Mouse (Mus musculus) cerebellum, postnatal 14 days (tissue): ENCODE results near the gene Prkca.

ENCODE experiments used
- DNase-seq, 2 experiments: peaks; one replicate each; pipeline ENCODE4 v3.0.0; 2021; ENCODE audit warnings: mixed read lengths in 2 of 2

Prkca gene

DNA sequence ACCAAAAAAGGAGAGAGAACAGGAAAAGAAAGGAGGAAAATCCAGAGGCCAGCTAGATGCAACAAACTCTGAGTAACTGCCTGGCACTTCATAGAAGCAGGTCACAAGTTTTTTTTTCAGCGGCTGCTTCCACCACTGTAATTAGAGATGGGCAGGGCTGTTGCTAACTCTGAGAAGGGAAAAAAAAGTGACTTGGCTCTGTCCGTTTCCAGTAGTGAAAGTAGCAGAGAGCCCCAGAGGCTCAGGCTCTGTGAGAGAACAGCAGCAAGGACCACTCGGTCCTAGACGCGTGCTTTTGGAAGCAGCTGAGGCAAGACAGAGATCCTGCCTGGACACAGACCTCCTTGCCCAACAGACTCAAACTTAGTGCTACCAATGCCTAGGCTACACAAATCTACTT lies 7.3 kb downstream of the Prkca start:
- DNase-seq = no peak

DNA sequence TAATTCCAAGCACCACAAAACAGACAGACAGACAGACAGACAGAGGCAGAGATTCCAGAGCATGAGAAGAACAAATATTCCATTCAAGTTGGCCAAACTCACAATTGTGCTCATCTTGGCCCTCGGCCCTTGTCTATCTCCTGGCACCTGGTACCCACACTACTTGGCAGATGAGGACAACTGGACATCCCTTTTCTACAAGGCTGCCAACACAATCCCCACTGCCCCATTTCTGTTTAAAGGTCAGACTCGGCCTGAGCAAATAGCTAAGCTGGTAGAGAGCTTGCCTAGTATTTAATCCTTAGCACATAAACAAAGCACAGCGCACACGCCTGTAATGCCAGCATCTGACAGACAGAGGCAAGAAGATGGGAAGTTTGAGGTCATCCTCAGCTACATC lies 8.2 kb downstream of the Prkca start:
- DNase-seq = no peak

DNA sequence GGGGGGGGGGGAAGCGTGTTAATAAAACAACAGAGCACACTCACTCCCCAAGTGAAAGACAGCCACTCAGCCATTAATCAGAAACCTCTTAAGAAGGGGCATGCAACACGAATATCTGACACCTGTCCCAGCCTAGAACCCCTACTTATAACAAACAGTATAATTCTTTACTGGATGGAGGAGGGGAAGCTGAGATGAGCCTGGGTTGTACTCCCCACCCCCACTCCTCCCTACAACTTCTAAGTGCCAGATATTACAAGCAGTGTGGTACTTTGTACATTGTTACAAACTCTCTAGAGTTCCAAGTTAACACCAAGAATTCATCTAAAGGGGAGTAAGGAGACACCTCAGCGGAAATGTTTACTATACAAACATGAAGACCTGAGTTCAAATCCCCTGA lies 9.1 kb downstream of the Prkca start:
- DNase-seq = no peak

DNA sequence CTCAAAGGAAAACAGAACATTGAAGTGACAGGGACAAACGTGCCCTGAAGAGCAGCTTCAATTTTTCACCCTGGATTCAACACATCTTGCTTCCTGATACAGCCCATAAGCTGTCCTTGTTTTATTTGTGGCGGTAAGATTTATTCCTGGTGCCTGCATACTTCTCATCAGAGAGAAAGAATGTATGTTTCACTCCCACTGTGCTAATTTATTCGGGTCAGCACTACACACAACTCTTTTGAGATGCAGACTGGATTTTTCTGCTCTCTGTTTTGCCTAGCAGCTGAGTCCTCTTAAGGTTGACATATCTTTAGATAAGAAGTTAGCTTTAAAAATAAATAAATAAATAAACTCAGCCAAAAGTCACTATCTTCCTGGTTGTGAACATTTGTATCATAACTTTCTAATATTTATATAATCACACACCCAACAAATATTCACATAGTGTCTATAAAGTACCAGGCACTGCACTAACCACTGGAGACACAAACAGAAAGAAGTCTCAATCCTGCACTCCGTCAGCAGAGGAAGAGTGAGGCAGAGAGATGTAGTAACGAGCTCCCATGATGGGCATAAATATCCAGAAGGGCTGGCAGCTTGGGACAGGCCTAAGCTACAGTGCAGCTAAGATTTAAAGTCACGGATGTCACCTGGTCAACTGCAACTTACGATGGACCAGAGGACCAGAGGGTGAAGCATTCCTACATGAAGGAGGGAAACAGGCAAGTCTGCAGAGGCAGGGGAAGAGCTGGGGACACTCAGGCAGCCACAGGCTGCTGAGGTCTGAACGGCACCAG lies 9.9 kb downstream of the Prkca start:
- DNase-seq = no peak

DNA sequence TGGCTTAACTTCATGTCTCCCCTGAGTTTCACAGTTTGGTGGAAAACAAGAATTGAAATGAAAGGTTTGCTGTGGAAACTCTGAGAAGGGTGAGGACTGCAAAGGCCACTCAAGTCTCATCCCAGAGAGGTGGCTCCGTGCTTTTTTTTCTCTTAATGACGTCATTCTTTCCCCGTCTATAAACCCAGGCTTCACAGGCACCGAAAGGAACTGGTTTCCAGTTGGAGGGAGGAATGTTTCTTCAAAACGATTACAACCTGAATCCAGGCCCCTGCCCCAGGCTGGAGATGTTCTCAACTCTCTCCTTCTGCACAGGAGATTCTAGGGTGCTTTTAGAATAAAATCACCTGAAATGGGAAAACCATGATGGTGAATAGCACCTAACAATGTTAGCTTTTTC lies 10.7 kb downstream of the Prkca start:
- no peak for DNase-seq

DNA sequence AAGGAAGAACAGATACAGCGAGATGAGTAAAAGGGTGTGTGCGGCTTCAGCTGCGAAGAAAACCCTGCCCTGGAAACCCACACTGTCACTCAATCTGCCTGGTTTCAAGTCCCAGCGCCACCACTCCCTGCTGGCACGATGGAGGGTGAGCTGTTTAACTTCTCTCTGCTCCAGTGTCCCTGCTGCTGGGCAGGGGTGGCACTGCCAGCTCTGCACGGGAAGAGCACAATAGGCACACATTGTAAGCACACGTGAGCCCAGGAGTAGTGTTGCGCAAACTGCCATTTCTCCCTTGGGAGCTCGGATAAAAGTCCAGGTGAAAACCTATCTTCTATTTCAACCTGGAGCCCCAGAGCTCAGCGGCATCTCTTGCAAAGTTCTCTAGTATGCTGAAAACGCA lies 12.9 kb downstream of the Prkca start:
- no peak for DNase-seq

DNA sequence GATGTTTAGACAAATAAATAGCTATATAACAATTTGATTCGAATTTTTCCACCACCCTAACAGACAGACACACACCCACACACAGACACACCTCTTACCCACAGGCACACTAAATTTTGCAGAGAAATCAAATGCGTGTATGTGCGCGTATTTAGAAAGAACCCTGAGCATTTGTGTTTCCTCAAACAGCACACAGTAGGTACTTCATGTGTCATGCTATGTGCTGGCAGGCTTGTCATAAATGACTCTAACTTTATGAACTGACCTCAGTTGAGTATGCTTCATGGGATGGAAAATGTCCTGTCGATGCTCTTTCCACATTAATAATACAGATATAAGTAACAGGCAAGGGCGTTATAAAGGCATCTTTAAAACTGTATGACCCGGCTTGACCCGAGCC lies 17.8 kb downstream of the Prkca start:
- DNase-seq = no peak

DNA sequence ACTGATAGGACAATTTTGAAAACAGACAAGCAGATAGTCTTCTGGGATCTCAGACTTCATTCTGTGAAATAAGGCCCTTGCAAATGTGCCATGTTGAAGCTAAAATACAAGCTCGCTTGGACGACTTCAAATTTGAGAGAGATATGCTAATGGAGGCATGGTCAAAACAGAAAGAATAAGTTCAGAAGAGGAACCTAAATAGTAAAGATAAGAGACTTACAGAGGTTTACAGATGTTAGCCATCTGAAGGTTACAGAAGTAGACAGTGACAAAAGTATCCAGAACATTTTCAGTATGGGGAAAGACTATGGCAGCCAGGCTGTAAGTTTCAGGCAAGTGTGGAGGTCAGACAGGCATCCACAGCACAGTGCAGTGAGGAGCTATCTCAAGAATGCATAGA lies 21.6 kb downstream of the Prkca start:
- DNase-seq = no peak

DNA sequence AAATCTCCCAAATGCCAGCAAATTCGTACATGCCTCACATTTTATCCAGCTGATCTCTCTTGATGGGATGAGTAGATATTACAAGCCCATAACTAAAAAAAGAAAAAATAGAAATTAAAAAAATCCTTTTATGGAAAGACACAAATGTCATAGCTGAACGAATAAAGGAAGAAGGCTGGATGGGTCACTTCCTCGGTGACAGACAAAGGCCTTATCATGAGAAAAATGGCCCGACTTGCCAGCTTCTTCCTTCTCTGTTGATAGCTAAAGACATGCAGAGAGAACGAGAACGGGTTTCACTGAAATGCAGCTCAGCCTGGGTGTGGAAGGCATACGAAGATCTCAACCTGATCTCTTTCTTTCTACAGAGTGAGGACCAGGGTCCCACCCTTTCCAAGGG lies 23.2 kb downstream of the Prkca start:
- no peak for DNase-seq

DNA sequence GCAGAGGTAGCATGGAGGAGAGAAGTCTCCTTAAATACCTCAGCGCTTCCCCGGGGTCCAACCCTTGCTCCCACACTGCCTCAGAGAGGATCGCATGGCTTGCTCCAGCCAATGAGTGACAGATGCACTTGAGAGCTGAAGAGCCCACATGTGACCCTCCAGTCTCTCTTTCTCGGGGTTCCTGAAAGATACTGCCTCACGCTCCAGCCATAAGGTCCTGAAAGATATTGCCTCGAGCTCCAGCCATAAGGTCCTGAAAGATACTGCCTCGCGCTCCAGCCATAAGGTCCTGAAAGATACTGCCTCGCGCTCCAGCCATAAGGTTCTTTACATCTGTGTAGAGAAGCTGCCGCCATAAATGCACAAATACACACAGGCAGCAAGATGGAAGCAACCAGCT lies 24.6 kb downstream of the Prkca start:
- no peak for DNase-seq

DNA sequence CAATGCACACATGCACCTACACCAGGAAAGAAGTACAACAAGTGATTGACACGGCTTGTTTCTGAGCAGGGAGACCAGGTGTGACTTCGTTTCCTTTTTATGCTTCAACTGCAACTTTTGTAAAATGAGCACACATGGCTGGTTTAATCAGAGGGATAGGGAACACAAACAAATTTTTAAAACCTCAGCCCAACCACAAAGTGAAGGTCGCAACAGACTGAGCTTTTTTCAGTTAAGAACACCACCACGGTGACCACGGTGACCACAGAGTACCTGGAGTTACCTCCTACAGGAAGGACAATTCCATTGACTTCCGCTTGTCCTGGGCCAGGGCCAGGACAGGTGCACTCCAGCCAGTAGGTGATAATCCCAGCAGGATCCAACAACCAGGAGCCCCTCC lies 25.9 kb downstream of the Prkca start:
- DNase-seq = no peak

DNA sequence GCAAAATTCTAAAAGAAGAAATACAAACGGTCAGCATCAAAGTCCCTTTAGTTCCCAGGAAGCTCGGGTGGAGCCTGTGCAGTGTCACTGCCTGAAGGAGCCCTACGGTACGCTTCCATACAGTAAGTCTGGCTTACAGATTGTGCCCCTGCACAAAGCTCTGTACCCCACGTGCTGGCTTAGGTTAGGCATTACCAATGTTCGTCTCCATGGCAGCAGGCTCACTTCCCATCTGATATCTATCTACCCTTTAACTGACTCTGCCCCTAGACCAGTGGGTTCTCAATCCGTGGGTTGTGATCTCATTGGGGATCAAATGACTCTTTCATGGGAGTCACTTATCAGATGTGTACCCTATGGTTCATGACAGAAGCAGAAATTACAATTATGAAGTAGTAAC lies 28.0 kb downstream of the Prkca start:
- DNase-seq = no peak

DNA sequence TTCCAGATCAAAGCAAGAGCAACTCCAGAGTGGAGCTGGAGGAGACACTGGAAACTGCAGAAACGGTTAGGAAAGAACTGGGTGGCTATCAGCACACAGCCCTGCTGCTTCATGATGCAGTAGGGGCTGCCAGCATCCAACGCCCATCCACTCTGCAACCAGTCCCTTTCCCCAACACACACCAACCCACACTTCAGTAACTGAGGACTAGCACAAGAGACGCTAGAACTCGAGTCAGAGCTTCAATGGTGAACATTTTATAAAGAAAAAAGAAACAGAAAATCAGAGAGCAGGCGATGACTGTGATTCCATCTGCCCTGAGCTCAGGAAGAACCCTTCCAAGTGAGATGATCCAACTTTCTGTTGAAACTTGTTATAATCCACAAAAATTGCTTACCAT lies 31.2 kb downstream of the Prkca start:
- no peak for DNase-seq

DNA sequence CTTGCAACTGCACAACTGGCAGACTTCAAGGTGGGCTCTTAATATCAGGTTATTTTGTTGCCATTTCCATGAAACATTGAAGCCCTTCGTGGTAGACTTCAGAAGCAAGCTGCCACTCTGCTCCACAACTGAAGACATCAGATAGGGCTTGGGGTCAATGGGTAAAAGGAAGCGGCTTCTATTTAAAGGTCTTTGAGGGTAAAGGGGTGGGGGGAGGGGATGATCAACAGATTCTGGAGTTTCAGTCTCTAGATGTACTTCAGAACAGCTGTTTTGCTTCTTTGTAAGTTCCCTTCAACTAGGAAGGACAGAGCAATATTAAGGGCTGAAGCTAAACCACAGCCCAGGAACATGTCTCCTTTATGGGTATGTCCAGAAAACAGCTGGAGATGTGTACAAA lies 31.8 kb downstream of the Prkca start:
- no peak for DNase-seq

DNA sequence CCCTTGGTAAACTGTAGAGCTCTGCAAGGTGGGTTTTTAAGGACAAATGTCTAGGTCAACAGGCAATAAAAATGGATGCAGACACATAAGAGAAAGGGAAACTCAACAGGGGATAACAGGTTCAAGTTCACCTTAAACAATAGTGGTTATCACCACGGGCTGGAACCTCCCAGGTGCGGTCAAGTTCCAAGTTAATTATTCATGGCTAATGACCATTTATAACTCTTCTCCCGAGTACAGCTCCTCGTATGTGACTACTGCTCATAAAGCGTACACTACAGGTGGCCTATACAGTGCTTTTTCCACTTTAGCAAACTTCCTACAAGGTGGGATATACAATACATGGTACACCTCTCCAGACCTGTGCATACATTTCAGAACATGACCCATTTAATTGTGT lies 33.9 kb downstream of the Prkca start:
- DNase-seq = no peak

DNA sequence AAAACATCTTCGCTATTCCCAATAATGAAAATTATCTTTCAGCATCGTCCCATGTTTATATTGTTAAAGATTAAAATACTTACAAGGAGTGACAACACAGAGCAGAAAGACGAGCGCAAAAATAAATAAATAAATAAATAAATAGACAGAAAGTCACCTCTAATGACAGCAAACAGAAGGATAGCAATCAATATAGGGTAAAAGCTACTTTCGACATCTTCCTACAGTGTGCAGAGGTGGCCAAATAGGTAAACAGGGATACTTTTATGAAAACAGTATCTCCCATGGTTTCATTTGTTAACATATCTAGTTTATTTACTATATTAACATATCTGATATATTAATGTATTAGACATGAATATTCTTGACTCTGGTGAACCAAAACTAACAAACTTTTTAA lies 35.5 kb downstream of the Prkca start:
- DNase-seq = no peak

DNA sequence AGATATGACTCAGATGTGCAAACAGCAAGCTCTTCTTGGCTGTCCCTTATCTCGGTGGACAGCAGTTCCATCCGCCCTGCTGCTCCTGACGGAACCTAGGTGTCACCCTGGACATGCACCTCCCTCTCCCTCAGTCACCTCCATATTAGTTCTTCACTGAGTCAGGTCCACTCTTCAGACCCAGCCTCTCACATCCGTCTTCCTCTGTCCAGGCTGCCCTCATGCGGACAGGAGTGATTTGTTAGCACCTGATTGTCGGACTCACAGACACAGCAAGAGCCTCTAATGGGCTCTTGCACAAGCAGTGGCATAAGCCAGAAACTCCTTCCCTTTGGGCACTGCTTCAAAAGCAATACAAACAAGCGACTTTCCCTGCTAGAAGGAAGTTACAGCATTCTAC lies 36.5 kb downstream of the Prkca start:
- no peak for DNase-seq

DNA sequence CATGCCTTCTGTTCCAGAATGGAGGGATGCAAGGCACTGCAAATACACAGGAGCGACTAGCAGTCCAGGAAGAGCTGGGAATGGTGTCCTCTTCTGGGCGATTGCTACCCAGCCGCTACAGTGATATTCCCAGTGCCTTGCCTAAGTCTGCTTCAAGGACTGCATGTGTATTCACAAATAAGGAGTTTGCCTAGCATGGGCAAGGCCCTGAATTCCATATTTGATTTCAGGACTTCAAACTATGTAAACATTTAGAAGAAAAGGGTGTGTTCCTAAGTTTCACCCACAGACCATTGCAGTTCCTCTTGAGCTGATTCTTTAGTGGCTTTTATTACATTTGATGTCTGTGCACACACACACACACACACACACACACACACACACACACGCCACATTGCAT lies 39.9 kb downstream of the Prkca start:
- no peak for DNase-seq

DNA sequence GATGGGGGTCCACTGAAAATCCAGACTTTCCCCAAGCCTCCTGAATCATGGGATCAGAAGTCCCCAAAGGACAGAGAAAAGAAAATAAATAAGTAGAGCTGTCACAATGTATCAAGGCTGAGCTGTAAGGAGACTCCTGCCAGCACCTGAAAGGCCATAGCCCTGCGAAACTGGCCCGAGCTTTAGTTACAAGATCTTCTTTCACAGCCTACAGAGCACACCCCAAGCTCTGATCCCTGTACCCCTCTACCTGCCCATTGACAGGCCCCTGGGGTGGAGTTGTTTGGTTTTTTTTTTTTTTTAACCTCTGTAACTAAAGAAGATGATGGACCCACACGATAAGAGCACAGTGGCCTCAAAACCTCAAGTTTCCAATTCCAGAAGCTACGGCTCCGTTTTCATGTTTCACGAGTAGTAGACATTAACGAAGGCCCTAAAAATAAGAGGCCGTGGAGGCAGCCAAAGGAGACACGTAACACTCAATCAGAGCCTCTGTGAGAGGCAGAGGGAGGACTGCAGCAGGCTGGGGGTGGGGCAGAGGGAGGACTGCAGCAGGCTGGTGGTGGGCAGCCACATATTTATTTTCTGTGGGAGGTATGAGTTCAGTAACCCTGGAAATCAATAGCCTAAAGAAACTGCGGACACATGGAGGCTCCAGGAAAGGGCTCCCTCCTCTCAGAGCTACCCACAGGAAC lies 41.8 kb downstream of the Prkca start:
- DNase-seq = no peak

DNA sequence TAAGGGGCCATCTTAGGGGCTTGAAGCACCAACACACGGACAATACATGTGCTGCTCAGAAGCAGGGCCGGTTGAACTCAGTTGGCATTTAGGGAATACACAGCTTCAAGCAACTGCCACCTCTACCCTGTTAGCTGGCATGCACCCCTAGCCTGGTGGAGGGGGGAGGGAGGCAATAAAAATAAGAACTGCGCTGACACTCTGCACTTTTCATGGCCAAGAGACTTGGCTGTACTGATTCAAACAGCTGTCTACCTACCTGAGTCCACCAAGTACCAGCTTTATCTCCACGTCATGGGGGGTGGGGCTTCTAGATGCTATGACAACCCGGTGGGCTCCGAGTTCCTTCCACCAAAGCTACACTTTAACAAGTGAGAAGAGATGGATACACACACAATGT lies 42.7 kb downstream of the Prkca start:
- DNase-seq = no peak

DNA sequence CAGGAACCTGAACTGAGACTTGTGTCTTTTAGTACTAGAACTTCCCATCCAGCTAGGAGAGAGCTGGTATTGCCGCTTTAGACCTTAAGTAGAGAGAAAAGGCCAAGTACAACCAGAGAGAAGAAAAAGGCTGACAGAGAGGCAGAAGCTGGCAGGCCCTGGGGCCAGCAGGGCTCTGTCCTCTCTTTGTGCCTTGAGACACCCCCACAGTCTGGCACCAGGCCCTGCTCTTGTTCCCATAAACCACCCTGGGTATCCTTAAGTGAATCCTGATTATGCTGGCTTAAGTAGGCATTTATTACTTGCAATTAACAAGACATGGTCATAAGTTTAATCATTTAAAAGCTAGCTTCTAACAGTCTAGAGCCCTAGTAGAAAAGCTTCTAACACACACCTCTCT lies 43.3 kb downstream of the Prkca start:
- DNase-seq = peak; percentile 52 to 63

DNA sequence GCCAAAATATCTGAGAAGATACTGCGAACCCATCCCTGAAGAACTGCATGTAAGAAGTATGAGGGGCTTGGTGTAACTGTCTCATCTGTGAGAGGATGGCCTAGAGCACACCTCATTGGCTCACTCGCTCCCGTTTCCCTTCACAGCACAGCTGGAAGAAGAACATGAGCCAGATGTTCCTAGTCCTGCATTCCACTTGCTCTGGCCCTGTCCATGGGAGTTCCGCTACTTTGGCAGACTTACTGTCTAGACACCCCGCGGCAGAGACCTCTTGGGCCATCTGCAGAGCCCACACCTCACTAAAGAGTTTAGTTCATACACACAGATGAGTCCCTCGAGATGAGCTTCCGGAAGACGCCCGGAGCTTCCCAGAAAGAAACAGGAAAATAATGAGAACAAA lies 43.8 kb downstream of the Prkca start:
- DNase-seq = no peak

DNA sequence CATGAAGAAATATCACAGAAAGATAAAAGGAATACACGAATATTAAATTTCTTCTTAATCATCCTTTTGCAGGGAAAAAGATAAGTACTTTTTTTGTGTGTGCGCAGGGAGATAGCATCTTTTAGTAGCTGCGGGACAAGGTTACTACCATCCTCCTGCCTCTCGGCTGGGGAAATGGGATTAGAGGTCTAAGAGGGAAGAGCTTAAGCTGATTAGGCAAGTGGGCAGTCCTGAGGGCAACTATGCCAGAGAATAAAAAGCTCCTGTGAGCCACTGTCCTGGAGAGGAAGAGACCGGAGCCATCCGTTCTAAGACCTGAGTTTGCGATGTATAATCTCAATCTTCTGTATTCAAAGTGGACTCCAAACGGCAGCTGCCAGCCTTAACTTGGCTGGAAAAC lies 45.8 kb downstream of the Prkca start:
- no peak for DNase-seq

DNA sequence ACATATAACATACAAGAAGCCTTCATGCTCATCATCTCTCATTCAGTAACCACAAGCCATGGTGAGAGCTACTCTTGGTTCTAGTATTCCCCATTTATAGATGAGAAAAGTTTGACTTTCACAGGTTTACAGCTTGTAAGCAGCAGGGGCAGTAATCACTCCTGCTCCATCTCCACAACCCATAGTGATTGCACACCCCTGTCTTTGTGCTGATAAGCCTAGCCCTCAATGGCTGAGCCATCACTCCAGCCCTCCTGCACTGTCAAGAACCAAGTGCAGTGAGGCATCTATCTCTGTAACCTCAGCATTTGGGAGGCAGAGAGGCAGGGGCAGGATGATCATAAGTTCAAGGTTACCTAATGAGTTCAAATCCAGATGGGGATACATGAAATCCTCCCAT lies 48.4 kb downstream of the Prkca start:
- DNase-seq = no peak

DNA sequence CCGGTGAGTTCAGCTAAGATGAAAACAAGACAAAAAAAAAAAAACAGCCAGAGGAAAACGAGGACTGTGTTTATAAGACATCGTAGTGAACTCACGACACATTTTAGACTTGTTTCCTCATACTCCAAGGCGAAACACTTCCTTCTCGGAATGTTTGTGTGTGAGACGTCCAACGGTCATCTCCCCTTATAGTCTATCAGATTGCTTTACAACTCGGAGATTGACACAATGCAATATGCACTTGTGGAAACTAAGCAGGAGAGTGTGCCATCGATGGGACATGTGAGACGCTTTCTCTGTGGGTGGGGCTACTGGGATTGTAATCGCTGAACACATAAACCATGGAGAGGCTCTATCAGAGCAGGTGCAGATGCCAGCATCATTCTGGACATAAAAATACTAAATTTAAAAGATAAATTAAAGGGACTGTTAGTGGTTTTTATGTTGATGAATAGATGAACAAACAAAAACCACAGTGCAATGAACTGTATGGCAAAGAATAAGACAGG lies 49.4 kb downstream of the Prkca start:
- no peak for DNase-seq
